Comparison of ENCODE assay signal across 8 mouse cellular contexts in genomic region chrX:37191105-37191743, GRCm38 (mm10). TPM values are rescaled to one million over a fixed set of nuclear protein-coding genes. Genes with fewer than 3 reads are reported as not detected.
DNase-seq lines count a peak whose midpoint lies in the region; ATAC-seq lines count a peak whose summit lies in the region.

Gene Ndufa1 (minus strand): TSS chrX:37191163.
Gene Rnf113a1 (plus strand): TSS chrX:37191245.

- no peaks in the 10 kb centered on the region for H3K9me3 ChIP-seq in intestine, embryonic 15.5 days

- ATAC-seq in intestine, embryonic 15.5 days: peak; percentile 93
- ATAC-seq in megakaryocyte-erythroid progenitor cell, adult 5-6 weeks (replicated peaks; ENCODE audit: low FRiP score, low TSS enrichment, poor library complexity, severe bottlenecking): peak; percentile 92

- peak; percentile 91 for DNase-seq in adrenal gland, adult 2 months
- DNase-seq in embryo, embryonic 11 days: peak; percentile 86
- peak; percentile 56 to 75 for DNase-seq in gastrocnemius, postnatal 36 days
- DNase-seq in left cerebral cortex, postnatal 14 days (ENCODE audit: low spot score in 2 of 2): peak; percentile 67 to 82
- DNase-seq in right cerebral cortex, postnatal 14 days: peak; percentile 76
- DNase-seq in urinary bladder, postnatal 25 days (ENCODE audit: low spot score): peak; percentile 69

- peak within 1 kb of the TSS; percentile 44 for H3K9ac ChIP-seq in intestine, embryonic 15.5 days

- WGBS in intestine, embryonic 15.5 days: 21% methylated on average over 63 of the region's 63 CpGs

- no peaks in the 10 kb centered on the region for H3K36me3 ChIP-seq in intestine, embryonic 15.5 days

- no peaks in the 10 kb centered on the region for H3K27me3 ChIP-seq in intestine, embryonic 15.5 days (replicated peaks)

- peak within 1 kb of the TSS; percentile 50 for H3K4me3 ChIP-seq in intestine, embryonic 15.5 days (replicated peaks)

- H3K4me1 ChIP-seq in intestine, embryonic 15.5 days (replicated peaks): no peaks in the 10 kb centered on the region

- peak within 1 kb of the TSS; percentile 51 for H3K27ac ChIP-seq in intestine, embryonic 15.5 days

- intact Hi-C loops in gastrocnemius, postnatal 36 days (cut with DNase I): no loop called here
- intact Hi-C loops in left cerebral cortex, postnatal 14 days (cut with DNase I): no loop called here

- H3K4me2 ChIP-seq in intestine, embryonic 15.5 days (replicated peaks): peak within 1 kb of the TSS; percentile 65

RNA-seq across cellular contexts. Expression of gene Ndufa1, which starts in this region (rescaled TPM):
- total RNA-seq in adrenal gland, adult 2 months (2021): 100 to 1,000 TPM; 364 to 574 TPM
- polyA plus RNA-seq in adrenal gland, adult 2 months (2012; rRNA removed): 83.7 and 84.5 TPM in 2 replicates
- total RNA-seq in gastrocnemius, postnatal 36 days (2021): 100 to 1,000 TPM; 353 to 410 TPM
- 385 and 424 TPM in 2 replicates for polyA plus RNA-seq in intestine, embryonic 15.5 days (2015; fragmentation: Nextera tagmentation; extraction: Ambion mirVana)
- total RNA-seq in left cerebral cortex, postnatal 14 days (2021): 100 to 1,000 TPM; 252 to 260 TPM
- total RNA-seq in megakaryocyte-erythroid progenitor cell, adult 5-6 weeks (2014; fragmentation: Nextera tagmentation): 231 and 296 TPM in 2 replicates
- total RNA-seq in megakaryocyte-erythroid progenitor cell, adult 5-6 weeks (2017): 114 and 134 TPM in 2 replicates

RNA-seq across cellular contexts. Expression of gene Rnf113a1, which starts in this region (rescaled TPM):
- 1 to 10 TPM; 3.1 to 5.3 TPM for total RNA-seq in adrenal gland, adult 2 months (2021)
- 1.4 and 1.8 TPM in 2 replicates for polyA plus RNA-seq in adrenal gland, adult 2 months (2012; rRNA removed)
- 1 to 10 TPM; 1.9 to 3.4 TPM for total RNA-seq in gastrocnemius, postnatal 36 days (2021)
- 8.3 and 9.3 TPM in 2 replicates for polyA plus RNA-seq in intestine, embryonic 15.5 days (2015; fragmentation: Nextera tagmentation; extraction: Ambion mirVana)
- 1 to 10 TPM; 5.5 to 7.3 TPM for total RNA-seq in left cerebral cortex, postnatal 14 days (2021)
- total RNA-seq in megakaryocyte-erythroid progenitor cell, adult 5-6 weeks (2014; fragmentation: Nextera tagmentation): 5.7 and 7.4 TPM in 2 replicates
- total RNA-seq in megakaryocyte-erythroid progenitor cell, adult 5-6 weeks (2017): 0.80 and 4.4 TPM in 2 replicates

Comparison
In these comparisons a context has a peak if more than half of its experiments do, and no peak if none do; other contexts are left out.
1. Peak in every context shown above with its lines: DNase-seq, ATAC-seq, H3K4me3 ChIP-seq and H3K27ac ChIP-seq.